Mouse (Mus musculus): ENCODE results near the gene Aoc2. TPM values are rescaled to one million over a fixed set of nuclear protein-coding genes. Genes with fewer than 3 reads are reported as not detected.

The Aoc2 gene
- 2.1 and 3.1 TPM in 2 replicates for polyA plus RNA-seq (2016; fragmentation: Nextera tagmentation; extraction: Ambion mirVana)

DNA sequence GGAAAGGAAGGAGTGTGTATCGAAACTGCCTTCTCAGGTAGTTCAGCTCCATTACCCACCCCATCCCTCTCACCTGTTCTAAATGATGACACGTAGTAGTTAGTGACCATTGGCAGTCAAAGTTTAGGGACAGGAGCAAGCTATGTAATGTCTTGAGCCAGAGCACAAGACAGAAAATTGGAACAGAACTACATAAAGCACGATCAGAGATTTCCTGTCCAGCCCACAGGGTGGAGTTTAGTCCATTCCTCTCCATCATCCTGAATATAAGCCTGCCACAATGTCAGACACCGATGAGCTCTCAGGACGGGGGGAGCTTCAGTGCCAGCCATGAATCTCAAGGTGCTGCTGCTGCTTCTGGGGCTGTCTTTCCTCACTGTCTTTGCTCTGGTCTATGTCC lies at the start of gene Aoc2:
Gene Aoc2 (plus strand): TSS at position 301 of the 400 bp plus-strand sequence.
- 95% methylated on average over 5 of the region's 5 CpGs for WGBS
- no peak within 1 kb of the TSS for H3K27ac ChIP-seq (replicated peaks)
- H3K27me3 ChIP-seq, result no peaks in the 10 kb centered on the region
- peaks cover 59% of the 10 kb centered on the region for H3K36me3 ChIP-seq
- no peak for ATAC-seq (ENCODE audit: low FRiP score, low read depth)
- no peak within 1 kb of the TSS for H3K4me2 ChIP-seq (replicated peaks)
- H3K9ac ChIP-seq (replicated peaks), result no peak within 1 kb of the TSS
- H3K4me3 ChIP-seq, result no peak within 1 kb of the TSS
- no peaks in the 10 kb centered on the region for H3K9me3 ChIP-seq
- H3K4me1 ChIP-seq, result no peaks in the 10 kb centered on the region

- WGBS, result 85% methylated on average over 4 of the region's 4 CpGs
- H3K9me3 ChIP-seq, result no peaks in the 10 kb centered on the region
- ATAC-seq (ENCODE audit: low FRiP score, low read depth), result no peak
- peaks cover 29% of the 10 kb centered on the region for H3K27me3 ChIP-seq
- H3K36me3 ChIP-seq, result no peaks in the 10 kb centered on the region
- no peak overlapping the region for H3K4me2 ChIP-seq (replicated peaks)
- peaks cover 28% of the 10 kb centered on the region for H3K4me1 ChIP-seq
- no peak overlapping the region for H3K27ac ChIP-seq (replicated peaks)
- no peak overlapping the region for H3K9ac ChIP-seq (replicated peaks)
- no peak overlapping the region for H3K4me3 ChIP-seq
These were observed 49.6 kb upstream of the Aoc2 start for GRCm38 (mm10) chr11:101275309-101275708.

DNA sequence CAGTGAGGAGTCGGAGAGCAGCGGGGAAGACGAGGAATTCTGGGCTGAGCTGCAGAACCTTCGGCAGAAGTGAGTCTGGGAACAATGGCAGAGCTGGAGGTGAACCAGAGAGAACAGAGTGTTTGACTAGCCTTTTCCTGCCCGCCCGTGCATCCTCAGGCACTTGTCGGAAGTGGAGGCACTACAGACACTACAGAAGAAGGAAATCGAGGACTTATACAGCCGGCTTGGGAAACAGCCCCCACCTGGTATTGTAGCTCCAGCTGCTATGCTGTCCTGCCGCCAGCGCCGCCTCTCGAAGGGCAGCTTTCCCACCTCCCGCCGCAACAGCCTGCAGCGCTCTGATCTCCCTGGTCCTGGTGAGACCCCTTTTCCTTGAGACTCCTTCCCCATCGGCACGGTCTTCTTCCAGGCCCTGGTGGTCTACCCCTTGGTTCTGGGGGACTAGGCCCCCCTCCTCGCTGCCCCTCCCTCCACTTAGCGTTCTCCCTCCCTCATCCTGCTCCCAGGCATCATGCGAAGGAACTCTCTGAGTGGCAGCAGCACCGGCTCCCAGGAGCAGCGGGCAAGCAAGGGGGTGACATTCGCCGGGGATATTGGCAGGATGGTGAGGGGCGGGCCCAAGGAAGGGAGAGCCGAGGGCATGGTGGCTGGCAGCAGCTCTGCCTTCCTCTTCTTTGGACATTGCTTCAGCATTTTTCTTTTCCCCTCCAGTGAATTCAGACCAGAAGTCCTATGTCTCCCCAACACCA lies 48.4 kb upstream of the Aoc2 start:
- no peaks in the 10 kb centered on the region for H3K36me3 ChIP-seq
- no peaks in the 10 kb centered on the region for H3K9me3 ChIP-seq
- H3K4me2 ChIP-seq (replicated peaks), result peak overlapping the region; percentile 34
- no peak overlapping the region for H3K27ac ChIP-seq (replicated peaks)
- peaks cover 28% of the 10 kb centered on the region for H3K4me1 ChIP-seq
- H3K27me3 ChIP-seq, result peaks cover 23% of the 10 kb centered on the region
- H3K4me3 ChIP-seq, result no peak overlapping the region
- ATAC-seq (ENCODE audit: low FRiP score, low read depth), result no peak
- WGBS, result 25% methylated on average over 27 of the region's 27 CpGs
- peak overlapping the region; percentile 44 for H3K9ac ChIP-seq (replicated peaks)

DNA sequence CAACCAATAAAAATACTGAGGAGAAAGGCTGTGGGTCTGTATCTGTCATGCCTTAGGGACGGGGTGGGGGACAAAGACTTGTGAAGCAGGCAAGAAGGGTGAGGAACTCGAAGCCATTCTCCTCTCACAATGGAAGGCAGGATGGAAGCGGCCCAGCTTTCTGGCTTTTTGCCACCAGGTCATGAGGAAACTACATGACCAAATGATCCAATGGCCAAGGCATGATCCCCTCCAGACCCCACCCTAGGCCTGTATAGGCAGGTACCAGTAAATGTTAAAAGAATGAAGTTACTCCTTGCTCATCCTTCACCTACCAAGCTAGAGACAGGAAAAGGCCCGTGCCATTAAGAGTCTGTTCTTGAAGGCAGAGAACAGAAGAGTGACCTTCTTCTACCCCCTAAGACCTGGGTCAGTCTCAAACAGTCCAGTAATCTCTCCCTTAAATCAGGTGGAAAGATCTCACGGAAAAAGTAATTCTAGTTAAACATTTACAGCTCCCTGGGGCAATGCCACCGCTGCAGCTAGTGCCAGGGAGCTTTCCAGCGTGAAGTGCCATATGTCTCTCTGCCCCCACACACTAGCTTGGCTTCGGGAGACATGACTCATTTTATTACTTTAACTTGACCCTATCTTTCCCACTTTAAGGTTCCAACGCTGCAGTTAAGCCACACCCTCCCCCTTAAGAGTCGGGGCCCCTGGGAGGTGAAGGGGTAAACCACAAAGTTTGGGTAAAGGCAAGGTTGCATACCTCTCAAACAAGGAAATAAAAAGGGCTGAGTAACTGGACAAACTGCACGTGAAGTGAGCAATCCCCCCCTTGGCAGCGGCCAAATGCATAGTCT lies 47.3 kb upstream of the Aoc2 start:
- Histone ChIP-seq H3K36me3 (no peaks in the 10 kb centered on the region), H3K4me2 (replicated peaks) (peak overlapping the region; percentile 88), H3K9ac (replicated peaks) (peak overlapping the region; percentile 75), H3K4me1 (peaks cover 28% of the 10 kb centered on the region), H3K27ac (replicated peaks) (no peak overlapping the region), H3K9me3 (no peaks in the 10 kb centered on the region), H3K27me3 (peaks cover 21% of the 10 kb centered on the region), H3K4me3 (peak overlapping the region; percentile 73)
- ATAC-seq (ENCODE audit: low FRiP score, low read depth), result no peak
- WGBS, result 81% methylated on average over 12 of the region's 12 CpGs

GRCm38 (mm10) chr11:101278223-101279192 lies 46.4 kb upstream of the Aoc2 start, which contains the start of the genes Cntd1 and Coa3:
Gene Cntd1 (plus strand): TSS chr11:101279012.
Gene Coa3 (minus strand): TSS chr11:101279114.
- H3K27ac ChIP-seq (replicated peaks), result peak within 1 kb of the TSS; percentile 77
- peaks cover 28% of the 10 kb centered on the region for H3K4me1 ChIP-seq
- peak within 1 kb of the TSS; percentile 73 for H3K4me3 ChIP-seq
- WGBS, result 11% methylated on average over 45 of the region's 45 CpGs
- H3K4me2 ChIP-seq (replicated peaks), result peak within 1 kb of the TSS; percentile 88
- peak within 1 kb of the TSS; percentile 75 for H3K9ac ChIP-seq (replicated peaks)
- peak; percentile 94 for ATAC-seq (ENCODE audit: low FRiP score, low read depth)
- H3K27me3 ChIP-seq, result peaks cover 21% of the 10 kb centered on the region
- H3K9me3 ChIP-seq, result no peaks in the 10 kb centered on the region
- no peaks in the 10 kb centered on the region for H3K36me3 ChIP-seq

GRCm38 (mm10) chr11:101279193-101279569 lies 45.7 kb upstream of the Aoc2 start:
- Histone ChIP-seq H3K4me2 (replicated peaks) (peak overlapping the region; percentile 88), H3K36me3 (no peaks in the 10 kb centered on the region), H3K4me1 (peaks cover 28% of the 10 kb centered on the region), H3K9ac (replicated peaks) (no peak overlapping the region), H3K4me3 (peak overlapping the region; percentile 73), H3K9me3 (no peaks in the 10 kb centered on the region), H3K27me3 (peaks cover 21% of the 10 kb centered on the region), H3K27ac (replicated peaks) (no peak overlapping the region)
- 64% methylated on average over 14 of the region's 14 CpGs for WGBS
- ATAC-seq (ENCODE audit: low FRiP score, low read depth), result peak; percentile 13

- H3K4me3 ChIP-seq, result no peak overlapping the region
- no peak overlapping the region for H3K27ac ChIP-seq (replicated peaks)
- no peak overlapping the region for H3K4me2 ChIP-seq (replicated peaks)
- ATAC-seq (ENCODE audit: low FRiP score, low read depth), result no peak
- H3K9ac ChIP-seq (replicated peaks), result no peak overlapping the region
- no peaks in the 10 kb centered on the region for H3K36me3 ChIP-seq
- no peaks in the 10 kb centered on the region for H3K9me3 ChIP-seq
- 51% methylated on average over 7 of the region's 7 CpGs for WGBS
- H3K27me3 ChIP-seq, result peaks cover 14% of the 10 kb centered on the region
- peaks cover 28% of the 10 kb centered on the region for H3K4me1 ChIP-seq
These were observed 44.0 kb upstream of the Aoc2 start for GRCm38 (mm10) chr11:101280837-101281236.

- H3K27ac ChIP-seq (replicated peaks), result no peak overlapping the region
- no peak overlapping the region for H3K9ac ChIP-seq (replicated peaks)
- WGBS, result 25% methylated on average over 5 of the region's 5 CpGs
- H3K4me1 ChIP-seq, result peaks cover 9% of the 10 kb centered on the region
- peaks cover 4% of the 10 kb centered on the region for H3K36me3 ChIP-seq
- H3K9me3 ChIP-seq, result no peaks in the 10 kb centered on the region
- H3K27me3 ChIP-seq, result peaks cover 5% of the 10 kb centered on the region
- no peak overlapping the region for H3K4me2 ChIP-seq (replicated peaks)
- no peak overlapping the region for H3K4me3 ChIP-seq
- no peak for ATAC-seq (ENCODE audit: low FRiP score, low read depth)
These were observed 42.0 kb upstream of the Aoc2 start for GRCm38 (mm10) chr11:101282896-101283295.

GRCm38 (mm10) chr11:101283805-101284204 lies 41.1 kb upstream of the Aoc2 start:
- Histone ChIP-seq H3K27me3 (peaks cover 5% of the 10 kb centered on the region), H3K9me3 (no peaks in the 10 kb centered on the region), H3K4me1 (peaks cover 5% of the 10 kb centered on the region; the same call in 1 of the 2 replicates), H3K36me3 (peaks cover 7% of the 10 kb centered on the region), H3K4me3 (no peak overlapping the region), H3K27ac (replicated peaks) (no peak overlapping the region), H3K9ac (replicated peaks) (no peak overlapping the region), H3K4me2 (replicated peaks) (no peak overlapping the region)
- no peak for ATAC-seq (ENCODE audit: low FRiP score, low read depth)
- WGBS, result 80% methylated on average over 4 of the region's 4 CpGs

GRCm38 (mm10) chr11:101287306-101287705 lies 37.6 kb upstream of the Aoc2 start:
- no peaks in the 10 kb centered on the region for H3K4me1 ChIP-seq
- no peak for ATAC-seq (ENCODE audit: low FRiP score, low read depth)
- peaks cover 41% of the 10 kb centered on the region for H3K36me3 ChIP-seq
- no peak overlapping the region for H3K4me3 ChIP-seq
- no peaks in the 10 kb centered on the region for H3K9me3 ChIP-seq
- H3K27ac ChIP-seq (replicated peaks), result no peak overlapping the region
- H3K9ac ChIP-seq (replicated peaks), result no peak overlapping the region
- WGBS, result 92% methylated on average over 9 of the region's 9 CpGs
- no peak overlapping the region for H3K4me2 ChIP-seq (replicated peaks)
- no peaks in the 10 kb centered on the region for H3K27me3 ChIP-seq

DNA sequence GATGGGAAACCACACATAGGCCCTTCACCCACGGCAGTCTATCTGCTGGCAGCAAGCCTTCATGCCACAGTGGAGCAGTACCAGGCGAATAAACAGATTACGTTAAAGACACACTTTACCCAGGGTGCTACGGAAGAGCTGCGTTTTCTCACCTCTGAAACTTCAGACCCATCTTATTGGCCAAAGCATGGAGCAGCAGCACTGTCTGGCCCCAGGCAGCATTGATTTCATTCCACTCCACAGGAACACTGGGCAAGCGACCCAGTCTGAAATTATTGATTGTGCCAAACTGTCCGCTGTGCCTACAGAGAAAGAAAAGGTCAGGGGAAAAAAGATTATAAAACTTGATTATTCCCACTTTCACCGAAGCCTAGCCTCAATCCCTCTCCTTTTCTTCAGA lies 33.6 kb upstream of the Aoc2 start:
- H3K27ac ChIP-seq (replicated peaks), result no peak overlapping the region
- no peaks in the 10 kb centered on the region for H3K4me1 ChIP-seq
- H3K9me3 ChIP-seq, result no peaks in the 10 kb centered on the region
- 97% methylated on average over 8 of the region's 8 CpGs for WGBS
- no peaks in the 10 kb centered on the region for H3K27me3 ChIP-seq
- no peak for ATAC-seq (ENCODE audit: low FRiP score, low read depth)
- no peak overlapping the region for H3K4me2 ChIP-seq (replicated peaks)
- H3K36me3 ChIP-seq, result peaks cover 79% of the 10 kb centered on the region
- no peak overlapping the region for H3K4me3 ChIP-seq
- H3K9ac ChIP-seq (replicated peaks), result no peak overlapping the region
